Comparison of ENCODE assay signal across 8 mouse cellular contexts in the genomic region with DNA sequence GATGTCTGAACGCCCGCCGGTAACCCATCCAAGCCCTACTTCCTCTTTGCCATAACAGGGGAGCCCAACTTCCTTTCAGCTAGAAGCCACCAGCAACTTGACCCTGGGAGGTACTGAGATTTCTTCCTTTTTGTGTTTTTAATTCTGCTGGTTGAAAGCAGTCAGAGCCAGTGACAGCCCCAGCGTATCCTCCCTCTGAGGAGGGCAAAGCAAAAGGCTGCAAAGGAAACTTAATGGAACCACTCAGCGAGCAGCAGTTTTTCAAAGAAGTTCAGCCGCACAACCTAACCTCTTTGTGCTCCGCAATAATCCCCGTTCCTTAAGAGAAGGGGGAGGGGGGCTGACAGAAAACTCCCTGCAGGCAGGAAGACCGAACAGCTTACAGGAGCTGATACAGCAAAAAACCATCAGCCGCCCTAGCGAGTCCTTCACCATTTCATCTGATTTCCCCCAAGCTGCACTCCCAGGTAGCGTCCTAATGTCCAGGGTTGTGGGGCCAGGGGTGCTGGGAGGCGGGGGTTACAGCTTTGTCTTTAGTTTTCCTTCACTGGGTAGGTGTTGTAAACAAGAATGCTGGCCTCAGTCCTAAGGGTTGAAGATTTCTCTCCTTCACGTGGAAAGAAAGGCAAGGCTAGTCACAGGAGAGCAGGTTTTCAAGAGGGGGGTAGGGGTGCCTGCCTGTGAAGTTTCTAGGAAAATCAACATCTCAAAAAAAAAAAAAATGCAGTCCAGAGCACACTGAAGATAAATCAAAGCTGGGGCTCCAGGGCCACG. TPM values are rescaled to one million over a fixed set of nuclear protein-coding genes. Genes with fewer than 3 reads are reported as not detected.
DNase-seq lines count a peak whose midpoint lies in the region; ATAC-seq and TF ChIP-seq lines count a peak whose summit lies in the region.

No protein-coding gene starts in this region.

- TF ChIP-seq CTCF in lung, adult 2 months (IDR thresholded peaks at IDR 0.05; ENCODE audit: insufficient read depth, low read length) = no peak
- TF ChIP-seq CTCF in olfactory bulb, adult 2 months (IDR thresholded peaks at IDR 0.05; ENCODE audit: insufficient read depth, low read depth, low read length) = no peak

- peak; percentile 46 for ATAC-seq in common myeloid progenitor, adult 5-6 weeks (replicated peaks; ENCODE audit: low read depth, poor library complexity, severe bottlenecking)

- peak overlapping the region; percentile 79 for H3K4me3 ChIP-seq in lung, adult 2 months (replicated peaks; ENCODE audit: extremely low read depth, low read depth, low read length)
- H3K4me3 ChIP-seq in hindbrain, embryonic 10.5 days = peak overlapping the region; percentile 93
- peak overlapping the region; percentile 92 for H3K4me3 ChIP-seq in olfactory bulb, adult 2 months (ENCODE audit: insufficient read depth, low read depth, low read length)

- H3K36me3 ChIP-seq in hindbrain, embryonic 10.5 days = peaks cover 15% of the 10 kb centered on the region; the same call in 1 of the 2 replicates

- H3K4me1 ChIP-seq in lung, adult 2 months (ENCODE audit: control insufficient read depth, insufficient read depth, low read length) = peaks cover 11% of the 10 kb centered on the region
- H3K4me1 ChIP-seq in hindbrain, embryonic 10.5 days (replicated peaks) = peaks cover 58% of the 10 kb centered on the region
- H3K4me1 ChIP-seq in olfactory bulb, adult 2 months (ENCODE audit: control insufficient read depth, insufficient read depth, low read length) = peaks cover 20% of the 10 kb centered on the region

- DNase-seq in lung, adult 2 months = peak; percentile 36
- no peak for DNase-seq in lung, postnatal 14 days
- peak; percentile 56 for DNase-seq in hindbrain, embryonic 10.5 days (ENCODE audit: low spot score)
- peak; percentile 48 for DNase-seq in liver
- no peak for DNase-seq in right cerebral cortex, postnatal 14 days
- DNase-seq in urinary bladder, postnatal 4 days (ENCODE audit: low spot score in 2 of 2) = no peak

- H3K27ac ChIP-seq in hindbrain, embryonic 10.5 days = peak overlapping the region; percentile 100
- H3K27ac ChIP-seq in olfactory bulb, adult 2 months (ENCODE audit: insufficient read depth, low read depth, low read length) = no peak overlapping the region

- 11% methylated on average over 15 of the region's 15 CpGs for WGBS in lung, adult 2 months
- 2% methylated on average over 15 of the region's 15 CpGs for WGBS in hindbrain, embryonic 10.5 days
- 31% methylated on average over 15 of the region's 15 CpGs for WGBS in olfactory bulb, adult 2 months

- no peak for TF ChIP-seq POLR2A in lung, adult 2 months (IDR thresholded peaks at IDR 0.05; ENCODE audit: borderline replicate concordance, extremely low read depth, low read depth, low read length)
- no peak for TF ChIP-seq POLR2A in olfactory bulb, adult 2 months (IDR thresholded peaks at IDR 0.05; ENCODE audit: insufficient read depth, low read depth, low read length)

- H3K27me3 ChIP-seq in hindbrain, embryonic 10.5 days (ENCODE audit: insufficient read depth, poor library complexity, severe bottlenecking) = no peaks in the 10 kb centered on the region

- H3K9me3 ChIP-seq in hindbrain, embryonic 10.5 days = no peaks in the 10 kb centered on the region

RNA-seq across cellular contexts. Expression of a gene that starts 21.1 kb away (rescaled TPM):
- polyA plus RNA-seq in lung, adult 2 months (2012; rRNA removed) = 216 and 249 TPM in 2 replicates
- 225 and 245 TPM in 2 replicates for total RNA-seq in common myeloid progenitor, adult 5-6 weeks (2017)
- polyA plus RNA-seq in hindbrain, embryonic 10.5 days (2016; fragmentation: Nextera tagmentation; extraction: Ambion mirVana) = 36.5 and 42.3 TPM in 2 replicates
- polyA plus RNA-seq in olfactory bulb, adult 2 months (2012; ENCODE audit: insufficient read depth, insufficient read length, low replicate concordance, missing spikeins) = 258 and 508 TPM in 2 replicates

RNA-seq across cellular contexts. Expression of a gene that starts 54.9 kb away (rescaled TPM):
- polyA plus RNA-seq in lung, adult 2 months (2012; rRNA removed) = 24.3 and 54.2 TPM in 2 replicates
- total RNA-seq in common myeloid progenitor, adult 5-6 weeks (2017) = 103 and 129 TPM in 2 replicates
- 349 and 378 TPM in 2 replicates for polyA plus RNA-seq in hindbrain, embryonic 10.5 days (2016; fragmentation: Nextera tagmentation; extraction: Ambion mirVana)
- polyA plus RNA-seq in olfactory bulb, adult 2 months (2012; ENCODE audit: insufficient read depth, insufficient read length, low replicate concordance, missing spikeins) = not detected in 2 replicates

Comparison
In these comparisons a context has a peak if more than half of its experiments do, and no peak if none do; other contexts are left out.
1. DNase-seq: peak in lung, adult 2 months (single experiment), hindbrain, embryonic 10.5 days (single experiment) and liver (single experiment); none in lung, postnatal 14 days (single experiment), right cerebral cortex, postnatal 14 days (single experiment) and urinary bladder, postnatal 4 days (0 of 2).
2. Peak in every context shown above with its lines, with median percentiles within 50 percentile points of each other: H3K4me3 ChIP-seq.